Mouse (Mus musculus): ENCODE measurements around the gene Aldh4a1.

The Aldh4a1 gene

GRCm38 (mm10) chr4:139667632-139668031, 45.0 kb downstream of the Aldh4a1 start:
- no peak for DNase-seq (ENCODE audit: extremely low read depth, low read depth, low spot score)

- no peak for DNase-seq (ENCODE audit: extremely low read depth, low read depth, low spot score)
Measured at GRCm38 (mm10) chr4:139669847-139670246, 47.2 kb downstream of the Aldh4a1 start.

GRCm38 (mm10) chr4:139675696-139676095, 53.0 kb downstream of the Aldh4a1 start:
- DNase-seq (ENCODE audit: extremely low read depth, low read depth, low spot score): no peak

- no peak for DNase-seq (ENCODE audit: extremely low read depth, low read depth, low spot score)
Measured at GRCm38 (mm10) chr4:139683728-139684638, 61.3 kb downstream of the Aldh4a1 start.

GRCm38 (mm10) chr4:139684639-139685017, 62.0 kb downstream of the Aldh4a1 start:
- no peak for DNase-seq (ENCODE audit: extremely low read depth, low read depth, low spot score)

- no peak for DNase-seq (ENCODE audit: extremely low read depth, low read depth, low spot score)
Measured at GRCm38 (mm10) chr4:139688058-139688457, 65.4 kb downstream of the Aldh4a1 start.

GRCm38 (mm10) chr4:139689627-139690269, 67.1 kb downstream of the Aldh4a1 start:
- no peak for DNase-seq (ENCODE audit: extremely low read depth, low read depth, low spot score)

GRCm38 (mm10) chr4:139693315-139693714, 70.6 kb downstream of the Aldh4a1 start:
- DNase-seq (ENCODE audit: extremely low read depth, low read depth, low spot score): no peak

GRCm38 (mm10) chr4:139697755-139698154, 75.1 kb downstream of the Aldh4a1 start:
- DNase-seq (ENCODE audit: extremely low read depth, low read depth, low spot score): no peak

GRCm38 (mm10) chr4:139698602-139699001, 75.9 kb downstream of the Aldh4a1 start:
- no peak for DNase-seq (ENCODE audit: extremely low read depth, low read depth, low spot score)
